Mouse (Mus musculus): ENCODE data around the gene Krt35. TPM values are rescaled to one million over a fixed set of nuclear protein-coding genes. Genes with fewer than 3 reads are reported as not detected.

The Krt35 gene
- polyA plus RNA-seq, 1 experiment: not detected

GRCm38 (mm10) chr11:100073873-100074272 is 22.2 kb downstream of the Krt35 start:
- Histone ChIP-seq H3K27me3 (ENCODE audit: control insufficient read depth) (no peaks in the 10 kb centered on the region), H3K4me1 (ENCODE audit: control insufficient read depth) (no peaks in the 10 kb centered on the region), H3K36me3 (ENCODE audit: control insufficient read depth) (no peaks in the 10 kb centered on the region), H3K9me3 (ENCODE audit: control insufficient read depth, low read length) (no peaks in the 10 kb centered on the region), H3K4me3 (replicated peaks) (no peak overlapping the region)
- TF ChIP-seq GATA1 (IDR thresholded peaks at IDR 0.05; ENCODE audit: low read length) (no peak), TAL1 (IDR thresholded peaks at IDR 0.05; ENCODE audit: low read length) (no peak)

DNA sequence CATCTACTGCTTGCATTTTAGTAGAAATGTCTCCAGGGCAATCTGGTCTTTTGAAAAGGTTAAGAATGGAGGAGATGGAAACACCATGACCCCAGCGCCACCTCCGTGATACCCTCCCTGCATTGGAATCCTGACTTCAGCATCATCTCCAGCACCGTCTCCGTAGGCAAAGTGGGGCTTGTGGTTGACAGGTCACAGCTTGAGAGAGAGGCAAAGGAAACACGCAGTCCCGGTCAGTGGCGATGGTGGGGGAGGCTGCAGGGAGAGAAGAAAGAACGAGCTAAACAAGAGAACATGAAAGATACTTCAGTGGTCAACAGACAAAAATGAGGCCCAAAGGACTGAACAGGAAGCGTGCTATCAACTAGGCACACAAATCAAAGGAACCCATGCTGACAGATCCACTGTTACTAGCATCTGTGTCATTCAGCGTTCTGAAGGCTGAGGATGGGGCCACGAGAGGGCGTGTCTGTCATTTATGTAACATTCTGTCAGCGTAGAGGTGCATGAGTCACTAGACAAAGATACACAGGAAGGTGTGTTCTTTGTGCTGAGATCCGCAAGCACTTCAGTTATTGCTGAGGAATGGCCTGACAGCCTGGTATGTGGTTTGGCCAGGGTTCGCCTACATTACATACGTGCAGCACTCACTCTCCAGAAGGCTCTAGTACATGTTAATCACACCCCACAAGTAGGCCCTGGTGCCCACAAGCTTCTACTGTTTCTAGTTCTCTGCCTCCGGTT is 28.6 kb downstream of the Krt35 start:
- H3K4me3 ChIP-seq (replicated peaks): no peak overlapping the region
- no peak for TF ChIP-seq GATA1 (IDR thresholded peaks at IDR 0.05; ENCODE audit: low read length)
- TF ChIP-seq TAL1 (IDR thresholded peaks at IDR 0.05; ENCODE audit: low read length): no peak
- H3K27me3 ChIP-seq (ENCODE audit: control insufficient read depth): no peaks in the 10 kb centered on the region
- no peaks in the 10 kb centered on the region for H3K36me3 ChIP-seq (ENCODE audit: control insufficient read depth)
- H3K4me1 ChIP-seq (ENCODE audit: control insufficient read depth): no peaks in the 10 kb centered on the region
- no peaks in the 10 kb centered on the region for H3K9me3 ChIP-seq (ENCODE audit: control insufficient read depth, low read length)

- Histone ChIP-seq H3K36me3 (ENCODE audit: control insufficient read depth) (no peaks in the 10 kb centered on the region), H3K4me1 (ENCODE audit: control insufficient read depth) (no peaks in the 10 kb centered on the region), H3K9me3 (ENCODE audit: control insufficient read depth, low read length) (no peaks in the 10 kb centered on the region)
These were observed 29.6 kb downstream of the Krt35 start for GRCm38 (mm10) chr11:100066236-100067010.

GRCm38 (mm10) chr11:100058875-100059274 is 37.2 kb downstream of the Krt35 start:
- Histone ChIP-seq H3K36me3 (ENCODE audit: control insufficient read depth) (no peaks in the 10 kb centered on the region), H3K4me3 (replicated peaks) (no peak overlapping the region), H3K4me1 (ENCODE audit: control insufficient read depth) (no peaks in the 10 kb centered on the region), H3K27me3 (ENCODE audit: control insufficient read depth) (no peaks in the 10 kb centered on the region), H3K9me3 (ENCODE audit: control insufficient read depth, low read length) (no peaks in the 10 kb centered on the region)
- no peak for TF ChIP-seq TAL1 (IDR thresholded peaks at IDR 0.05; ENCODE audit: low read length)
- no peak for TF ChIP-seq GATA1 (IDR thresholded peaks at IDR 0.05; ENCODE audit: low read length)

More at GRCm38 (mm10) chr11:100066236-100067010, 29.6 kb downstream of the Krt35 start:
- no peak overlapping the region for H3K4me3 ChIP-seq (replicated peaks)
- no peaks in the 10 kb centered on the region for H3K27me3 ChIP-seq (ENCODE audit: control insufficient read depth)
- no peak for TF ChIP-seq TAL1 (IDR thresholded peaks at IDR 0.05; ENCODE audit: low read length)
- no peak for TF ChIP-seq GATA1 (IDR thresholded peaks at IDR 0.05; ENCODE audit: low read length)

DNA sequence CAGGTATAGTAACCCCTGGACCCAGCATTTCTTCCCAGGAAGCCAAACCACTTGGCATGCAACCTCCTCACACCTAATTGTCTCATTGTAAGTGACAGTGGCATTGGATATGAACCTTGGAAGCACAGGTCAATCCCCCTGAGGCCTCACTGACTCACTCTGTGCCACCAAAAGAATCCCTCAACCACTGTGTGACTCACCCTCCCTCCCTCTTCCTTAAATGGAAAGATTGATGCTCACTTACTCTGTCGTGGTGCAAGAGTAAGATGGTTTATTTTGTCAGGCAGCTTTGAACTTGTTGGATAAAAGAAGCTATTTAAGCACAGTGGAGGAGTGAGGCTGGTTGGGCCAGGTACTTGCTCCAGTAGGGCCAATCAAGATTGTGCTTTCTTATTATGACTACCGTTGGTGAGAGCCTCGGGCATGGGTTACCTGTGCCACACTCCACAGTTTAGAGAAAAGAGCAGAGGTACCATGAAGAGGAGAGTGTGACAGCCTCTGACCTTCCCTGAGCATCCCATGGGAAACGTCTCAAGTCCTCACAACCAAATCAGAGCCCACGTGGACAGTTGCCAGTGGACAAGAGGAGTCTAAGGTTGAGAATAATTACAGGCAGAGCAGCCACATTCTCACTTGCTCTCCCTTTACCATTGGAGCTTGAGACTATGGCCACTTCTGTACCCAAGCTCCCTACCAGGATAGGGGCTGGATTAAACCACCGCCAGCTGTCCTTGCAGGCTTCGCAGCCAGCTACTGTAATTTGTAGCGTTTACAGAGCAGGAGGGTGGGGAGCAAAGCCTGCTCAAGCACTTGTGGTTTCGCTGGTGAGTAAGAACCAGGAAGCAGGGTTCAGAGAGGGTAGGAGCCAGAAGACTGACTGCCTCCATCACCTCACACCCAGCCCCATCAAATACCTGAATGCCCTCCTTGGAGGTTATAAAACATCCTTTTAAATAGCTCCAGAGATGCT is 40.1 kb downstream of the Krt35 start:
- no peaks in the 10 kb centered on the region for H3K4me1 ChIP-seq (ENCODE audit: control insufficient read depth)
- no peak overlapping the region for H3K4me3 ChIP-seq (replicated peaks)
- H3K27me3 ChIP-seq (ENCODE audit: control insufficient read depth): no peaks in the 10 kb centered on the region
- no peaks in the 10 kb centered on the region for H3K36me3 ChIP-seq (ENCODE audit: control insufficient read depth)
- no peak for TF ChIP-seq TAL1 (IDR thresholded peaks at IDR 0.05; ENCODE audit: low read length)
- TF ChIP-seq GATA1 (IDR thresholded peaks at IDR 0.05; ENCODE audit: low read length): no peak
- peaks cover 5% of the 10 kb centered on the region for H3K9me3 ChIP-seq (ENCODE audit: control insufficient read depth, low read length)

- Histone ChIP-seq H3K36me3 (ENCODE audit: control insufficient read depth) (no peaks in the 10 kb centered on the region), H3K9me3 (ENCODE audit: control insufficient read depth, low read length) (peaks cover 10% of the 10 kb centered on the region), H3K4me3 (replicated peaks) (no peak within 1 kb of the TSS), H3K4me1 (ENCODE audit: control insufficient read depth) (no peaks in the 10 kb centered on the region), H3K27me3 (ENCODE audit: control insufficient read depth) (no peaks in the 10 kb centered on the region)
- TF ChIP-seq GATA1 (IDR thresholded peaks at IDR 0.05; ENCODE audit: low read length) (no peak), TAL1 (IDR thresholded peaks at IDR 0.05; ENCODE audit: low read length) (no peak)
These were observed 45.6 kb downstream of the Krt35 start, which contains the start of gene Krt31 for GRCm38 (mm10) chr11:100050451-100050850. Krt31 (minus strand) TSS chr11:100050551.

- Histone ChIP-seq H3K4me1 (ENCODE audit: control insufficient read depth) (no peaks in the 10 kb centered on the region), H3K36me3 (ENCODE audit: control insufficient read depth) (no peaks in the 10 kb centered on the region), H3K4me3 (replicated peaks) (no peak overlapping the region), H3K9me3 (ENCODE audit: control insufficient read depth, low read length) (peaks cover 5% of the 10 kb centered on the region), H3K27me3 (ENCODE audit: control insufficient read depth) (no peaks in the 10 kb centered on the region)
- TF ChIP-seq TAL1 (IDR thresholded peaks at IDR 0.05; ENCODE audit: low read length) (no peak), GATA1 (IDR thresholded peaks at IDR 0.05; ENCODE audit: low read length) (no peak)
These were observed 48.8 kb downstream of the Krt35 start for GRCm38 (mm10) chr11:100047193-100047592.

DNA sequence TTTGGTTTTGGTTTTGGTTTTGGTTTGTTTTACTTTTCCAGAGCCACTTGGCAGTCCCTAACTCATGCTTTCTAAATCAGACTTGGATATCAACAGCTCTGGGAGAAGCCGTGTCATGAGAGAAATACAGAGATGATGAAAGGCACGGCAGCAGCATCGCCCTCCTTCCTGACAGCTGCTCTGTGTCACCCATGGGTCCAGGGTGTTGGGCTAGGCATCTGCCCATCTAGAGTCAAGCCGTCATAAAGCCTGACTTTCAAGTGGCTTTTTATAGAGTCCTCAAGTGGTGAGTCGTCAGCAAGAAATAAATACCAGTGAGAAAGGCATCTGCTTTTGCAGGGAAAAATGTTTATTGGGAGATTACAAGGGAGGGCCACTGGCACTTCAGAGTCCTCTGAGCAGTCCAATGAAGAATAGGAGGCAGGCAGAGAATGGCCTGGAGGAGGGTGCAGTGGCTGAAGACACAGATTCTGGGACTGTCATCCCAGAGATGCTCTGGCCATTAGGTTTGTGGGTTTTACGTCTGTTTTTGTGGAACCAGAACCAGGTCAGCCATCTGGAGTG is 49.7 kb downstream of the Krt35 start:
- Histone ChIP-seq H3K27me3 (ENCODE audit: control insufficient read depth) (no peaks in the 10 kb centered on the region), H3K4me3 (replicated peaks) (no peak overlapping the region), H3K36me3 (ENCODE audit: control insufficient read depth) (no peaks in the 10 kb centered on the region), H3K9me3 (ENCODE audit: control insufficient read depth, low read length) (peaks cover 5% of the 10 kb centered on the region), H3K4me1 (ENCODE audit: control insufficient read depth) (no peaks in the 10 kb centered on the region)
- TF ChIP-seq GATA1 (IDR thresholded peaks at IDR 0.05; ENCODE audit: low read length) (no peak), TAL1 (IDR thresholded peaks at IDR 0.05; ENCODE audit: low read length) (no peak)

Other genes starting within 250 kb of the Krt35 start
- gene Krtap4-16, start 244.6 kb downstream of the Krt35 start, polyA plus RNA-seq (2012): not detected in 2 replicates
- gene Gm11568, start 238.3 kb downstream of the Krt35 start, polyA plus RNA-seq (2012): 0.04 TPM in 1 of 2 replicates, not detected in the other
- not detected in 2 replicates for gene Gm11559, start 231.8 kb downstream of the Krt35 start, polyA plus RNA-seq (2012)
- not detected in 2 replicates for gene Krtap9-1, start 222.9 kb downstream of the Krt35 start, polyA plus RNA-seq (2012)
- gene Gm11567, start 217.1 kb downstream of the Krt35 start, polyA plus RNA-seq (2012): not detected in 2 replicates
- not detected in 2 replicates for gene Krtap31-1, start 188.3 kb downstream of the Krt35 start, polyA plus RNA-seq (2012)
- gene Gm11565, start 181.5 kb downstream of the Krt35 start, polyA plus RNA-seq (2012): not detected in 2 replicates
- not detected in 2 replicates for gene Krtap31-2, start 159.9 kb downstream of the Krt35 start, polyA plus RNA-seq (2012)
- not detected in 2 replicates for gene Krtap9-5, start 147.8 kb downstream of the Krt35 start, polyA plus RNA-seq (2012)
- not detected in 2 replicates for gene Krtap29-1, start 117.2 kb downstream of the Krt35 start, polyA plus RNA-seq (2012)
- not detected in 2 replicates for gene Krtap16-1, start 109.6 kb downstream of the Krt35 start, polyA plus RNA-seq (2012)
- gene Krtap17-1, start 102.2 kb downstream of the Krt35 start, polyA plus RNA-seq (2012): not detected in 2 replicates
- gene Krt33a, start 80.0 kb downstream of the Krt35 start, polyA plus RNA-seq (2012): not detected in 2 replicates
- not detected in 2 replicates for gene Krt33b, start 66.4 kb downstream of the Krt35 start, polyA plus RNA-seq (2012)
- not detected in 2 replicates for gene Krt34, start 54.7 kb downstream of the Krt35 start, polyA plus RNA-seq (2012)
- not detected in 2 replicates for gene Krt31, start 45.7 kb downstream of the Krt35 start, polyA plus RNA-seq (2012)
- not detected in 2 replicates for gene Krt32, start 8.0 kb downstream of the Krt35 start, polyA plus RNA-seq (2012)
- gene Krt36, start 9.4 kb upstream of the Krt35 start, polyA plus RNA-seq (2012): not detected in 2 replicates
- gene Krt13, start 25.3 kb upstream of the Krt35 start, polyA plus RNA-seq (2012): not detected in 2 replicates
- 0.29 and 0.31 TPM in 2 replicates for gene Krt15, start 39.7 kb upstream of the Krt35 start, polyA plus RNA-seq (2012)
- not detected in 2 replicates for gene Krt19, start 52.4 kb upstream of the Krt35 start, polyA plus RNA-seq (2012)
- gene Krt9, start 97.0 kb upstream of the Krt35 start, polyA plus RNA-seq (2012): not detected in 2 replicates
- gene Krt14, start 111.3 kb upstream of the Krt35 start, polyA plus RNA-seq (2012): 0.06 and 0.07 TPM in 2 replicates
- not detected in 2 replicates for gene Krt16, start 152.7 kb upstream of the Krt35 start, polyA plus RNA-seq (2012)
- 0.03 and 0.04 TPM in 2 replicates for gene Krt17, start 164.8 kb upstream of the Krt35 start, polyA plus RNA-seq (2012)
- gene Krt42, start 173.6 kb upstream of the Krt35 start, polyA plus RNA-seq (2012): 0.04 TPM in 1 of 2 replicates, not detected in the other
- 151 and 186 TPM in 2 replicates for gene Eif1, start 223.6 kb upstream of the Krt35 start, polyA plus RNA-seq (2012)
- 0.09 and 0.11 TPM in 2 replicates for gene Gast, start 238.2 kb upstream of the Krt35 start, polyA plus RNA-seq (2012)